Mouse (Mus musculus): ENCODE measurements around the gene Polr2b. TPM values are rescaled to one million over a fixed set of nuclear protein-coding genes. Genes with fewer than 3 reads are reported as not detected.

The Polr2b gene
- 10 to 100 TPM; 37.2 to 88.7 TPM for total RNA-seq (2021)
- long read RNA-seq, experiment 1, full-length matches to known transcripts = 53 of 60 reads
- long read RNA-seq, experiment 1, partial matches to known transcripts = 3 of 60 reads
- long read RNA-seq, experiment 1, other reads (novel, unspliced or antisense) = 4 of 60 reads
- long read RNA-seq, experiment 2, full-length matches to known transcripts = 205 of 241 reads
- long read RNA-seq, experiment 2, partial matches to known transcripts = 26 of 241 reads
- long read RNA-seq, experiment 2, other reads (novel, unspliced or antisense) = 10 of 241 reads

DNA sequence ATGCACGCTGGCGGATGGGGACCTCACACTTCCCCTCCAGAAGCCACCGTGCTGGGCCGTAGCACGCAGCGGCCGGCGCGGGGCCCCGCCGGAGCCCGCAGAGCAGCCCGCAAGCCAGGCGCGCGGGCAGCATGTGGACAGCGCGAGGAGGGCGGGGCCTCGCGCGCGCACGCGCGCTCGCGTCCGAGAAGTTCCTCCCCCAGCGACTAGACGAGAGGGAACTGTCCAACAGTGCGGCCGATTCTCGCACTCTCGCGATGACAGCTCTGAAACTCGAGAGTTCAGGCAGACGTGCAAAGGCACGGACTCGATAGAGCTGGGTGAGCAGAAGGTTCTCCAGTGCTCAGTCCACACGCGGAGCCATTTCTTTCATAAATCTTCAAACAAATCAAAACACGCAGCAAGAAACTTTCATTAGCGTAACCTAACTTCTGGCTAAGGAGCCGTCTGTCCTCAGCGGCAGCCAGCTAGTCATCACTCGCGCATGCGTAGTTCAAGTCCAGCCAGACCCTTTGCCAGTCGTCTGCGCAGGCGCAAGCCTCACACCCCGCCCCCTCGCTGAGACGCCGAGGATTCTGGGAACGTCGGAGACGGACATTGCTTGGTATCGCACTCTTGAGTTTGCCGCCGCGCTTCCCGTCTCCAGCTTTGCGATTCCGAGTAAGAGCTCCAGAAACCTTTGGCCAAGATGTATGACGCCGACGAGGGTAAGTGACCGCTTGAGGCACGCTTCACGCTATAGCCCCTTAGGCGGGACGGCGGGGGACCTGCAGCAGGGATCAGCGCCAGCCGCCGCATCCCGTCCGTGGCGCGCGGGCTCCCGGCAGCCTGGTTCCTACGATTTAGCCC is at the start of gene Polr2b, which contains the start of gene Noa1:
Gene Polr2b (plus strand): TSS at position 224 of the 849 bp plus-strand sequence.
Gene Noa1 (minus strand): TSS at position 161 of the 849 bp plus-strand sequence.
- peak; percentile 98 to 100 for DNase-seq (ENCODE audit: low spot score in 2 of 2)

DNA sequence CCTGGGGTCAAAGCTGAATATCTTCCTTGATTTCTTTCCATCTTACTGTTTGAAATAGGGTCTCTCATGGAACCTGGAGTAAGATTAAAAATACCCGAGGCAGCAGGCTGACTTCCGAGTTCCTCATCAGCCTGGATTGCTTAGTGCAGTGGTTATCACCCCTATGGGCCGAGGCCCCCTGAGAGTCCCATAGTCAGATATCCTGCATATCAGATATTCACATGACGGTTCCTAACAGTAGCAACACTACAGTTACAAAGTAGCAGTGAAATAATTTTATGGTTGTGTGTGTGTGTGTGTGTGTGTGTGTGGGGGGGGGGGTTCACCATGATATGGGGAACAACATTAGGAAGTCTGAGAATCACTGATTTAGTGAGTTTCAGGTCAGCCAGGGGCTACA is 48.8 kb upstream of the Polr2b start:
- DNase-seq (ENCODE audit: low spot score in 2 of 2) = no peak

DNA sequence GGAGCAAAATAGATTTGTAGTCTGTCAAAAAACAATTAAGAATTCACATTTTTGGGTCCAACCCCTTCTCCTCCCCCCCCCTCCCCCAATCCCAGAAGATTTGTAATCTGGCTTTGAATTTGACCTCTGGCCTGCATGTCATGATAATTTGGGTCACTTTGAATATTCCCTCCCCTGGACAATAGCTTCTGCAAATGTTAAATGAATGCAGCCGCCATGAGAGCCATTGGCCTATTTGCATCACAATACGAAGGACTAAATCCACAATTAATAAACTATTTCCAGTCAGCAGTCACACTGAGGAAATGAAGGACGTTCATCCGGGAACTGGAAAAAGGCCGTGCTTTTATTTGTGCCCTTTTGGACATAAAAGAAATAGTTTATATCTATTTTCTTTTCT is 47.8 kb upstream of the Polr2b start:
- no peak for DNase-seq (ENCODE audit: low spot score in 2 of 2)

DNA sequence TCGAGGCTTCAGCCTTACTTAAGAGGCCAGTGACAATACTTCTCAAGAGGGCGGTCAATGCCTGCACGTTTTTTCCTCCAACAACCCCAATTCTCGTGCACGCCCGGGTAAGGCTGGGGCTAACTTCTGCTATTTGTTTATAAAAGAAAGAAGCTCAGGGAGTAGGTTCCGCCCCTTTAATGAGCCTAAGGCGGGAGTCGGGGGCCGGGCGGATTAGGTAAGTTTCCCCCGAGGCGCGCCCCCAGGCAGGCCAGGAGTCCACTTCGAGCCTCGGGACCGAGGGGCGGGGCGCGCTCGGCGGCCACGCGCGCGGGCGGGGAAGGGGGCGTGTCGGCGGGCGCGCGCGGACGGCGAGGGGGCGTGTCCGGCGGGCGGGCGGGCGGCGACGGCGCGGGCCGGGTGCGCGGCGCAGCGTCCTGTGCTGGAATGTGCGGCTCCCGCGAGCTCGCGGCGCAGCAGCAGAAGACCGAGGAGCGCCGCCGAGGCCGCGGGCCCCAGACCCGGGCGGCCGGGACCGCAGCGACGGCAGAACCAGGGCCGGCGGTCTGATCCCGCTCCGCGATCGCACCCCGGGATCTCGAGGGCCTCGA is 44.8 kb upstream of the Polr2b start, which contains the start of gene Rest:
Gene Rest (plus strand): TSS at position 411 of the 590 bp plus-strand sequence.
- peak; percentile 82 to 87 for DNase-seq (ENCODE audit: low spot score in 2 of 2)

DNA sequence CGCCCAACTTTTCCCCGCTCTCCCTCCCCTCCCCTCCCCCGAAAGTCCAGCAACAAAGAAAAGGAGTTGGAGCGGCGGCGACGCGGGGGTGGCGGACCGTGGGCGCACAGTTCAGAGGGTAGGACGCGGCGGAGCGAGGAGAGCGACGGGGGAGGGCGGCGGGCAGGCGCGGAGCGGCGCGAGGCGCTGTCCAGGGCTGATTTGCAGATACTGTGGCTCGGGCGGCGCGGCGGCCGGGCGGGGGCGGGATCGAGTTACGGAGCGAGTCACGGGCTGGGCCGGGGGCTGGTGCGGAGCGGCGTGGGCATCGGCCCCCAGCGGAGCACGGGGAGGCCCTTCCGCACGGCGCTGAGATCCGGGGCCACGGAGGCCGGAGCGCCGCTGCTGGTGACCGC is 44.3 kb upstream of the Polr2b start:
- peak; percentile 73 to 79 for DNase-seq (ENCODE audit: low spot score in 2 of 2)

DNA sequence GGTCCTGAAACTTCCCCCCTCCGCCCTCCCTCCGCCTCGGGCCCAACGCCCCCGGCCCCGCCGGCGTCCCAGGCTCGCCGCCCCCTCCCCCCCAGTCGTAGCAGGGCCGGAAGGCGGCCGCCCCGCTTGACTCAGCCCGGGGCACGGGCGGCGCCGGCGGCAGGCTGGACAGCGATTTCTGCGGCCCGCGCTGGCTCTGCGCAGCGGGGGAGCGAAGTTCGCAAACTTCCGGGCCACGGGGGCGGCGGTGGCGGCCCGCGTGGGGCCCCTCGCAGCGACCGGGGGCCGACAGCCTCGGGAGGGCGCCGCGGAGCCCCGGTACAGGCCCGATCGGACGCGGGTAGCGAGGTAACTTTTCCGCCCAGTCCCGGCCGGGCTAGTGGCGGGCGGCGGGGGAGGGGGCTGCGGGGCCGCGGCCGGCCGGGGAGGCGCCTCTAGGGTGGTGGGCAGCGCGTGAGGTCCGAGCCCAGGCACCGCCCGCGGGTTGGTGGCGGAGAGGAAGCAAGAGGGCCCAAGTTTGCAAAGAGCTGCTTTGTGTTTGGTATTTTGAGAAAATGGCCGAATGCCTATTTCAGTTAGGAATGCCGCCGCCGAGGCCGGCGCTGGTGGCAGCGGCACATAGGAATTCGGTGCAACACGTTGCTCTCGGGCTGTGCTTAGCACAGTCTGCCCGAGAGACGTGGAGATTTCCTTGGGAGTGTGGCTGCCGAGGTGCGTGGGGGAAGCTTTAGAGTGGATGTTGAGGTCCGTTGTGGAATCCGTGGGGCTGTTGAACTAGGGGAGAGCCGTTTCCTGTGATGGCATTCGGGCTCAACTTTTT is 43.7 kb upstream of the Polr2b start:
- DNase-seq (ENCODE audit: low spot score in 2 of 2) = peak; percentile 62 to 64

DNA sequence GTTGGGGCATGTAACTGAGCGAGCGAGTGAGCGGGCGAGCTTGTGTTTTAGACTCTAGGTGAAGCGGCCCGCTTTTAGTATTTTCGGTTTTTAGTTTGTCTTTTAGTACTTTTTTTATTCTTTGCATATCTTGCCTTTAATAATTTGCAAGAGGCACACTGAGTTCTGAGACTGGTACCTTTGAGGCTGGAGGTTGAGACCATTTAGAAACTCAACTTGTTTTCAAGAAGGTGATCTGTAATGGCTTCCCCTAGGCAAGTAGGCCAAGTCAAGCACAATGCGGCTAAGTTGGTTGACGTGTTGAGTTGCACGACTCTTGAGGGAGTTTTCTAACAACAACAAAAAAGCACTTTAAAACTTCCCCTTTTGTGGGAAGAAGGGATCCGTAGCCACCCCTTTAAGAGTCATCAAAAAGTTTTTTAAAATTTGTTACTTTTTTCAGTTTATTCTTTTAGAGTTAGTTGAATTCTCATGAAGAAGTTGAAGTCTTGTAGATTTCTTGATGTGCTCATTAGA is 43.0 kb upstream of the Polr2b start:
- no peak for DNase-seq (ENCODE audit: low spot score in 2 of 2)

DNA sequence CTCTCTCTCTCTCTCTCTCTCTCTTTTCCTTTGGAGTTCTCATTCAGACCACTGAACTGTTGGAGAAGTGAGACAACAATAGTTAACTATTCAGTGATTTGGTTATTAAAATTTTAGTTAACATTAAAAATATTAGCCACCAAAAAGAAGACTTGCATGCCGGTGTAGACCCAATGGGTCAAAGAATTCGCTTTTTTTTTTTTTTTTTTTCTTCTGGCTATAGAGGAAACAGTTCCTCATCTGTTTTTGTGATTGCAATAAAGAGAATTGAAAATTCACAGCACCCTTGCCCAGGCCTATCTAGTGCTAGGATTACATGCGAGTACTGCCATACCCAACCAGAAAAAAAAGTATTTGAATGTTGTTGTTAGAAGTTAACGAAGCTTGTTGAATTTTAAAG is 42.5 kb upstream of the Polr2b start:
- DNase-seq (ENCODE audit: low spot score in 2 of 2) = no peak

DNA sequence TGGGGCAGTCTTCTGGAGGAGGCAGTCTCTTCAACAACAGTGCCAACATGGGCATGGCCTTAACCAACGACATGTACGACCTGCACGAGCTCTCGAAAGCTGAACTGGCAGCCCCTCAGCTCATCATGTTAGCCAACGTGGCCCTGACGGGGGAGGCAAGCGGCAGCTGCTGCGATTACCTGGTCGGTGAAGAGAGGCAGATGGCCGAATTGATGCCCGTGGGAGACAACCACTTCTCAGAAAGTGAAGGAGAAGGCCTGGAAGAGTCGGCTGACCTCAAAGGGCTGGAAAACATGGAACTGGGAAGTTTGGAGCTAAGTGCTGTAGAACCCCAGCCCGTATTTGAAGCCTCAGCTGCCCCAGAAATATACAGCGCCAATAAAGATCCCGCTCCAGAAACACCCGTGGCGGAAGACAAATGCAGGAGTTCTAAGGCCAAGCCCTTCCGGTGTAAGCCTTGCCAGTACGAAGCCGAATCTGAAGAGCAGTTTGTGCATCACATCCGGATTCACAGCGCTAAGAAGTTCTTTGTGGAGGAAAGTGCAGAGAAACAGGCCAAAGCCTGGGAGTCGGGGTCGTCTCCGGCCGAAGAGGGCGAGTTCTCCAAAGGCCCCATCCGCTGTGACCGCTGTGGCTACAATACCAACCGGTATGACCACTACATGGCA is 41.9 kb upstream of the Polr2b start:
- no peak for DNase-seq (ENCODE audit: low spot score in 2 of 2)

DNA sequence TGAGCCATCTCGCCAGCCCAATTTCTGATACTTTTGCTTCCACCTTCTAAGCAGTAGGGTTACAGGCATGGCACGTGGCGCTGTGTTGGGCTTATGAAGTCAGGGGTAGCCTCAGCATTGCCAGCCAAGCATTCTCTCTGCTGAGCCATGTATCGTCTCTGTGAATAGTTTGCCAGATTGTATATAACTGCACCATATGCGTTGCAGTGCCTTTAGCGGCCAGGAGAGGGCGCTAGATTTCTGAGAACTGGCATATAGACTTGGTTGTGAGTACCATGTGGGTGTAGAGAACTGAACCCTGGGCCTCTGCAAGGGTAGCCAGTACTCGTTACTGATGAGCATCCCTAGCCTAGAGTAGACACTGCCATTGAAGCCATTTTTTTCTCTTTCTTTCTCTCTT is 40.5 kb upstream of the Polr2b start:
- DNase-seq (ENCODE audit: low spot score in 2 of 2) = no peak

DNA sequence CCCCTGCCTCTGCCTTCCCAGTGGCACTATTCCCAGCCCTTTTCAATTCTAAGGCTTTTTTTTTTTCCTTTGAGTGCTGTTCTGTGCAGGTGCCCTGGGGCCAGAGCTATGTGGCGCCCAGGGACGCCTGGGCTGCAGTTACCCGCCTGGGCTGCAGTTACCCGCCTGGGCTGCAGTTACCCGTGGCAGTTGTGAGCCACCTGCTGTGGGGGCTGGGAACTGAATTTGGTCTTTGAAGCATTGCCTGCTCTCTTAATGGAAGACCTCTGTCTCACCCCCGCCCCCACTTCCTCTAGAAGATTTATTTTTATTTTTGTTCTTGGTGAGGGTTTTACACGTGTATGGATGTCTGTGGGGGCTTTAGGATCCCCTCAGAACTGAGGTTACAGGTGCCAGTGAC is 36.8 kb upstream of the Polr2b start:
- no peak for DNase-seq (ENCODE audit: low spot score in 2 of 2)

DNA sequence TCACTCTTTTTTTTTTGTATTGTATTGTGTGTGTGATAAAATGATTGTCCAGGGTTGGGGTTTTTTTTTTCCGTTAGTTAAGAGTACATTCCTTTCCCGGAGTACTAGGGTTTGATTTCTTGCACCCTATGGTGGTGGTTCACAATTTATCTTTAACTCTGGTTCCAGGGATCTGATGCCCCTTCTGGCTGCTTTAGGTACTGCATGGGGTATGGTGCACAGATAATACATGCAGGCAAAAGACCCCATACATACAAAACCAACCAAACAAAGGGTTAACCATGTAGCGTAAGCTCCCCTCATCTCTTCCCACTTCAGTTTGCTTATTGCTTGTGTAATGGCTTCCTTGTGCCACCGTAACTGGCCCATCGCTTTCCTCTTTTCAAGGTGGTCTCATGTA is 34.0 kb upstream of the Polr2b start:
- peak; percentile 19 to 51 for DNase-seq (ENCODE audit: low spot score in 2 of 2)

DNA sequence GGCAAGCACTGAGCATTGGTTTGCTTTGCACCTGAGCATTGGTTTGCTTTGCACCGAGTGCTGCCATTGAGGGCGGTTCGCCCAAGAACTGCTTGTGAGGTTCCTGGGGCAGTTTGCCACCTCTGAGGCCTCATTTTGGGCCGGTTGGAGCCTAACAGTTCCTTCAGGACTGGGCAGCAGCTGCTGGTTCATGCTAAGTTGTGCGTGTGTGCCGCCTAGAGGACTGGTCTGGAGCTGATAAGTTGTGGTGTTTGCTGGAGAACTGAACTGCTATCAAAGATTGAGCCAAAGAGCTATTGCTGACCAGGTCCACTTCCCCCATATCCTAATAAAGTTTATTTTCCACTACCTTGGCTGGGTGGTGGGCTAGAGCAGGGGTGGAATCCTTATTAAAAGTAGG is 32.7 kb upstream of the Polr2b start:
- DNase-seq (ENCODE audit: low spot score in 2 of 2) = no peak

DNA sequence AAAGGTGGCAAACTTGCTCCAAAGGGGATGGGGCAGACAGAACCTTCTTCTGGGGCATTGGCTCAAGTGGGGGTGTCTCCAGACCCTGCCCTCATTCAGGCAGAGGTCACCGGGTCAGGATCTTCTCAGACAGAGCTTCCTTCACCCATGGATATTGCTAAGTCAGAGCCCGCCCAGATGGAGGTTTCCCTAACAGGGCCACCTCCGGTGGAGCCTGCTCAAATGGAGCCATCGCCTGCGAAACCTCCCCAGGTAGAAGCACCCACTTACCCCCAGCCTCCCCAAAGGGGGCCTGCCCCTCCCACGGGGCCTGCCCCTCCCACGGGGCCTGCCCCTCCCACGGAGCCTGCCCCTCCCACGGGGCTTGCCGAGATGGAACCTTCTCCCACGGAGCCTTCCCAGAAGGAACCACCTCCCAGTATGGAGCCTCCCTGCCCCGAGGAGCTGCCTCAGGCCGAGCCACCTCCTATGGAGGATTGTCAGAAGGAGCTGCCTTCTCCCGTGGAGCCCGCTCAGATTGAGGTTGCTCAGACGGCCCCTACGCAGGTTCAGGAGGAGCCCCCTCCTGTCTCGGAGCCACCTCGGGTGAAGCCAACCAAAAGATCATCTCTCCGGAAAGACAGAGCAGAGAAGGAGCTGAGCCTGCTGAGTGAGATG is 28.3 kb upstream of the Polr2b start:
- no peak for DNase-seq (ENCODE audit: low spot score in 2 of 2)

DNA sequence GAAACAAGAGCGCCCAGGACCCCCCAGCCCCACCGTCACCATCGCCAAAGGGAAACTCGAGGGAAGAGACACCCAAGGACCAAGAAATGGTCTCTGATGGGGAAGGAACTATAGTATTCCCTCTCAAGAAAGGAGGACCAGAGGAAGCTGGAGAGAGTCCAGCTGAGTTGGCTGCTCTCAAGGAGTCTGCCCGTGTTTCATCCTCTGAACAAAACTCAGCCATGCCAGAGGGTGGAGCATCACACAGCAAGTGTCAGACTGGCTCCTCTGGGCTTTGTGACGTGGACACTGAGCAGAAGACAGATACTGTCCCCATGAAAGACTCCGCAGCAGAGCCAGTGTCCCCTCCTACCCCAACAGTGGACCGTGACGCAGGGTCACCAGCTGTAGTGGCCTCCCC is 27.7 kb upstream of the Polr2b start:
- no peak for DNase-seq (ENCODE audit: low spot score in 2 of 2)

DNA sequence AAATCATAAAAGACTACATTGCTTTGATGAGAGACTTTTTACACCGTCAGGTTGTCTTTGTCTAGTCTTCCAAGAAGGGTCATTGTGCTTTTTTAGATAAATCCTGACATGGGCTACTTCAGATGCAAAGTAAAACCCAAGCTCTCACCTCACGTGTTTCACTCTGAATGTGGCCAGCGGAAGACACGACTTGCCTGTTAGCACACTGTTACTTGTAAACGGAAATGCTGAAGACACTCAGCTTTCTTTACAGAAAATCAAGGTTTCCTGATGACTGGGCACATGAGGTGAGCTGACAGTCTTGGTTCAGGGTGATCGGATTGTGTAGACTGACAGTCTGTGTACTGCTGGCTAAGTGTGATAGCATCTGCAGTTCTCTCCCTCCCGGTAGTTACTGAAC is 24.3 kb upstream of the Polr2b start:
- DNase-seq (ENCODE audit: low spot score in 2 of 2) = no peak

DNA sequence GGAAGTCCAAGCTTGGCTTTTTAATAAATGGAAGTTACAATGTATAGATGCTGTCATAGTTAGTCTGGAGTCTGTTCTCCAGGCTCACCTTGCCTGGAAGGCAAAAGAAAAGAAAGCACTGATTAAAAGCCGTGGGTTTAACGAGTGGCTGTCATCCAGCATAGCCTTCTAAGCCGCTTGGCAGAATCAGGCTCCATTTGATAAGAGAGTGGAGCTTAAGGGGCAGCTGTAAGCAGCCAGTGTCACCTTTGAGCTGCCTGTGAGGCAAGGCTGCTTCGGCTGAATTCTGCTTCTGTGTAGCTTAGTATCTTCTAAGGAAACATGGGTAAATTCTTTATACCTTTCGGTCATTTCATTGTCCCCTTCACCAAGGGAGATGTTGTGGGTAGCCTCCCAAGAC is 23.0 kb upstream of the Polr2b start:
- no peak for DNase-seq (ENCODE audit: low spot score in 2 of 2)

DNA sequence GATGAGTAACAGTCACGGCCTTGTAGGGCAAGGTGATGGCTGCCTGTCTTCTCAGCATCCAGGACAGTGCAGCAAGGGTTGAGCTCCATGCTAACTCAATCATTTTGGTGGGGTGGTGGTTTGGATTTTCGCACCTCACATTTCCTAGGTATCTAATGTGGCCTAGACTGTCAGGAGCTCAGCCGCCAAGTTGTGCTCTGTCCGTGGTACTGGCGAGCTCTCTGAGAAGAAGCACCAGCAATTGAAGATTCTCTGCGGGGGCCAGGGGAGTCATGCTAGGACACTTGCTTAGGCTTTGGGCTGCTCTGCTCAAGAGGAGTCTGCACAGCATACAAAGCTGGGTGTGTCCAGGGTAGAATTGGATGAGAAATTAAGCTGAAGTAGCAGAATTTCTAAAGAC is 22.0 kb upstream of the Polr2b start:
- DNase-seq (ENCODE audit: low spot score in 2 of 2) = no peak

DNA sequence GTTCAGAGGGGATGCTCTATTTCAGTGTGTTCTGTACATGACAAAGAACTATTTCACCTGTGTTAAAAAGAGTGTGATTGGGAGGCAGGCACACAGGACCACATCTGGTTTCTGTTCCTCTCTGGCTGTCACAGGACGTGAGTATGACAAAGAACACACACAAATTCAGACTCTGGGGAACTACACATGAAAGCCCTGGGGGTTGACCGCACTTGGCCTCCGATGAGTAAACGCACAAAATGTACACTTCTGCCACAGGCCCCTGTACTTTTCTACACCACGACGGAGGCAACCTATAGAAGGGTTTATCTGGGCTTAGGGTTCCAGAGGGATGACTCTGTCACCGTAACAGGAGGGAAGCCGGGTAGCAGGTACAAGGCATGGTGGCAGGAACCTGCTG is 20.3 kb upstream of the Polr2b start:
- no peak for DNase-seq (ENCODE audit: low spot score in 2 of 2)

DNA sequence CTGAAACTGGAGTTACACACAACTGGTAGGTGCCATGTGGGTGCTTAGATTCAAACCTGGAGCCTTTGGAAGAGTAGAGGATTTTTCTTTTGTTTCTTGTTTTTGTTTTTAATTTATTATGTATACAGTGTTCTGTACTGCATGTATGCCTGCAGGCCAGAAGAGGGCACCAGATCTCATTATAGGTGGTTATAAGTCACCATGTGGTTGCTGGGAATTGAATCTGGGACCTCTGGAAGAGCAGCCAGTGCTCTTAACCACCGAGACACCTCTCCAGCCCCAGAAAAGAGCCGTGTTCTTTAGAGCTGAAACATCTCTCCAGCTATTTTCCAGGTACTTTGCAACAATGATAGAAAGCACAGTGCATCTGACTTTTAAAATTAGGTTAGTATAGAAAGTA is 19.3 kb upstream of the Polr2b start:
- DNase-seq (ENCODE audit: low spot score in 2 of 2) = no peak
